Mouse (Mus musculus) brain, adult 2 months (tissue): ENCODE data around the gene Shisa6.

Experiments
- DNase-seq: peaks from one replicate; pipeline ENCODE4 v3.0.0; 2011; ENCODE audit warnings: low read depth, low spot score

Shisa6 gene

DNA sequence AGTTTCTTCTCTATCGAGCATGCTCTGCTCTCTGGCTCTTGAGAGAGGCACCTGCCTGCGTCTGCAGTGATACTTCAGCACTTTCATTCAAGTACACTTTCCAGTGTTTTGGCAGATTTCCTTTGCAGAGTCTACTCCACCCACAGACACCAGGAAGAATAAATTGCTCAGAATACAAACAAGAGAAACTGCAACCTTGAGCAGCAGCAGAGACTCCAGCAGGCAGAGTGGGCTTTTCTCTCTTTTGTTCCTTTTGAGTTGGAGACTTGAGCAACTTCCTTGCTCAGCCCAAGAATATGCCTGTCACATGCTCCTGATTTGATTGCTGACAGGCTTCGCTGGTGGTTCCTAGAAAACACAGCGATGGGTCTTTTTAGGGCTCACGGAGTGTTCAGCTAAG is 278.6 kb downstream of the Shisa6 start:
- DNase-seq = peak; percentile 65

DNA sequence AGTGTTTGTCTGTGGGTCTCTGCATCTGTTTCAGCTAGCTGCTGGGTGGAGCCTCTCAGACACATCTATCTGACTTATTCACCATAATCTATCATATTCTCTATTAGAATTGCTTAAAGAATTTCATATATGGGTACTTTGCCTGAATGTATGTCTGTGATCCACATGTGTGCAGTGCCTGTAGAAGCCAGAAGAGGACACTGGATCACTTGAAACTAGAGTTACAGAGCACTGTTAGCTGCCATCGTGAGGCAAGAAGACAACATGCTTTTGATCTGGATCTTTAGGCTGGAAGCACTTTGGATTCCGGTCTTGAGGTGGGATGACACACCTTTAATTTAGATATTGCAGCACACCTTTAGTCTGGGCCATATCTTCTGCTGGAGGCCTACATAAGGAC is 289.2 kb downstream of the Shisa6 start:
- DNase-seq = no peak

DNA sequence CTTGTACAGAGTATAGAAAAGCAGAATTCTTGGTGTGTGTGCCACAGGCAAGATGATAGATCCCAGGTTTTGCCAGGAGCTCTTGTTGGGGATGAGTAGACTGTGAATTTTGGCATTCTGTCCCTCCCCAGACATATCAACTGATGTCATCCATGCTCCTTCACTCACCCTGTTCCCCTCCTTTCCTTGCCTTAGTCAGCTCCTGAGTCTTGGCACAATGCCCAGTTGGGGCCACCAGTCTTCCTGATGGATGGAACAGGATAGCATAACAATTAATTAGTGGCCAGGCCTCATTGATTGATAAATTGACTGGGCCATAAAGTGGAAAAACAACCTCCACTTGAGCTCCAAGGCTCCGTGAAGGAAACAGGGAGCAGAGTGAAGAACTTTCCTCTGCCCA is 292.9 kb downstream of the Shisa6 start:
- no peak for DNase-seq

DNA sequence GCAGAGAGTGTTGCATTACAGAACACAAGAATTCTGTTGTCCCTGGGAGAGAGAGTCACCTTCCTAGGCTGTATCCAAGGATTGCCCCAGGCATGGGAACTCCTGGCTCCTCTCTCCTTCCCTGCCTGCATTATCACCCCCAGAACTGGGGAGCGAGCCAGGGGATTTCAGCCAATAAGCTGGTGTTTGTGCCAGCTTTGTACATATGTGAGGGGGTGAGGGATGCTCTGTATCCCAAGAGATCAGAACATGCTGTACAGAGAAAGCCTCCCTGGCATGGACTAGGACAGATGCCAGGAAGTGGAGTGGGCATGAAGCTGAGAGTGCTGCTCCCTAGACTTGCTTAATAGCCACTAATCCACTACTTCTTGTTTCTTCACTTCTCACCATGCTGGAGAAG is 303.6 kb downstream of the Shisa6 start:
- DNase-seq = peak; percentile 78

DNA sequence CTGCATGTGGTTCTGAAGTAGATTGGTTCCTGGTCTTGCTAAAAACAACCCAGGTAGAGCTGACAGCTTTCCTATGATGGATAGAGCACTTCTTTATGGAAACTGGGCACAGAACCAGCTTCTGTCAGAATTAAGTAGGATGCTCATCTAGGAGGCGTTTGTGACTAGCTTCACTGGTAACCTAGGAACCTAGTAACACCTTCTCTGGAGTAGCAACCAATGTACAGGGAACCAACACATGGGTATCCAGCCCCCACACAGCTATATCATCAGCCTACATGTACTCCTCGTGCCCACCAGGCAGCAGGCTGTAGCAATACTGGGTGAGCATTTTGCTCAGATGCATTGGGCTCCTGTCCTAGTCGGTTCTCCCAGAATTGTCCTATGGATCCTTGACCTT is 307.3 kb downstream of the Shisa6 start:
- DNase-seq = peak; percentile 76

DNA sequence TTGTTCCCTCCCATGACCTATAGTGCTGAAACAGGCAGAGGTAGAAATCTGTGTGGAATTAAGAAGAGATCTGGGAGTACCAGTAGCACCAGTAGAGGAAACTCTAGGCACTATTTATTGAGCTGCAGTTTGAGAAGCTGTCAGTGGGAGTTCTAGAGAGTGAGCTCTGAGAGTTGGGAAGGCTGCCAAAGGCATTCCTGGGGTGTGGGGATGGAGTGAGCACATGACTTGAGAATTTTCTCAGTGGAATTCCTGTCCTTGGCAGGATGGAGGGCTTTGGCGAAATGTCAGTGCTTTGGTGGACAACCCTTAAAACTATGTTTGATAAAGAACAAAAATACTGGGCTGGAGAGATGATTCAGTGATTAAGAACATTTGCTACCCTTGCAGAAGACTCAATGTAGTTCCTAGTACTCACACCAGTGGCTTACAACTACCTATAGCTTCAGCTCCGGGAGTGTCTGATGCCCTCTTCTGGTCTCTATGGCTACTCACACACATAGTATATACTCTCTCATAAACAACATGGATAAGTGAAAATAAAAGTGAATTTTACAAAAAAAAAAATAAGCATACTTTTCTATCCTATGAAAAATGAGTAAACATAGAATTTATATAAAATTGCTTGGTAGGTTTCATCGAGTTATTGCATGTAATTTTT is 337.0 kb downstream of the Shisa6 start:
- peak; percentile 63 for DNase-seq

DNA sequence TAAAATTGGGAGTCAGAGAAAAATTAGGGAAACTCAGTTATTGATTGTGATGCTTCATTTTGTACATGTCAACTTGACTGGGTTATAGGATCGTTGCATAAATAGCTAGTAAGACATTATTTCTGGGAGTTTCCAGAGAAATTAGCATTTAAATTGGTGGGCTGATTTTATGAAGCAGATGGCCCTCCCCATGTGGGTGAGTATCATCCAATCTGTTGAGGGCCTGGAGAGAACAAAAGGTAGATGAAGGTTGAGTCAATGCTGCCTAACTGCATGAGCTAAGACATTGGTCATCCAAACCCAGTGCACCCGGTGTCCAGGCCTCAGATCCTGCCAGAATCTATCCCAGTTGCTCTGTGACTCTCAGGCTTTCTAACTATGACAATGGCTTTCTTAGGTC is 337.6 kb downstream of the Shisa6 start:
- peak; percentile 14 for DNase-seq

DNA sequence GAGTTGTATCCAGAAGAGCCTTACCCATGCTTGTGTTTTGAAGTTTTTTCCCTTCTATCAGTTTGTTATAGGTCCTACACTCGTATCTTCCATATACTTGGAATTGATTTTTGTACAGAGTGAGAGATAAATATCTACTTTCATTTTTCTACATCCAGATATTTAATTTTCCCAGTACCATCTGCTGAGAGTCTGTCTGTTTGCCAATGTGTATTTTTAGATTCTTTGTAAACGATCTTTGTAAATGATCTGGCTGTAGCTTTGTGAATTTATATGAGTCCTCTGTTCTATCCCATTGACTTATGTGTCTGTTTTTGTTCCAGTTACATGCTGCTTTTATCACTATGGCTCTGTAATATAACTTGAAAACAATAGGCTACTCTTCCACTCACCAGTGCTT is 348.0 kb downstream of the Shisa6 start:
- DNase-seq = peak; percentile 27

DNA sequence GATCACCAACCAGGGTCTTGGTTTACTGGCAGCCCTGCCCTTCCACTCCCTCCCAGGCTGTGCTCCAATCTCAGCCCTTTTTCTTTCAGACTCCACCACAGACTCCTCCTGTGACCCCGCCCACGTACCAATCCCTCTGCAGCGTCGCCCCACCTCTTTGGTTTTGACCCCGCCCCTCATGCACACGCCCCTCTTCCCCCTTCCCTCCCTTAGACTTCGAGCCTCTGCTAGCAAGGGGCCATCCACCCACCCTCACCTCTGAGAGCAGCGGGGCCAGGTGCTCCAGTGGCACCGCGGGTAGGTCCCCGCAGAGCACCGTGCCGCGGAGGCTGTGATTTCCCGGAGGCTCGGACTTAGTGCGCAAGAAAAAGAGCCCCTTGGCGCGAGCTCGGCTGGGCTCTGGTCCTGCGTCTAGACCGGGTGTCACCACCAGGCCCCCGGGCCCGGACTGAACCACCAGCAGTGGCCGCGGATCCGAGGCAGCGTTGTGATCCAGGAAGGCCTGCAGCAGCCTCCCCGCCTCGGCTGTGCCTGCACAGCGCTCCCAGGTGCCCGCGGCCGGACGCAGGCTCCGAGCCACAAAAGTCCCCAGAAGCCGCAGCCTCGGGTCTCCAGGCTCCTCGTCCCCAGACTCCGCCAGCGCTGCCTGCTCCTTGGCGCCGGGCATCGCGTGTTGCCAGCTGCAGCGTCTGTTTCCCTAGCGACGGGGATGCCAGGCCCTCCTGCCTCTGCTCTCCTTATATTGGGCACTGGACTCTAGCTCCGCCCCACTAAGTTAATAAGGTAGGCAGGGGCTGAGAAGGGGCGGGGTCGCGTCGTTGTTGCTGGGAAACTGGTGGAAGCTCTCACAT is 357.7 kb downstream of the Shisa6 start, which contains the start of gene Dnah9:
TSS of gene Dnah9 (minus strand) at position 751 of the 851 bp plus-strand sequence.
- DNase-seq = peak; percentile 94

DNA sequence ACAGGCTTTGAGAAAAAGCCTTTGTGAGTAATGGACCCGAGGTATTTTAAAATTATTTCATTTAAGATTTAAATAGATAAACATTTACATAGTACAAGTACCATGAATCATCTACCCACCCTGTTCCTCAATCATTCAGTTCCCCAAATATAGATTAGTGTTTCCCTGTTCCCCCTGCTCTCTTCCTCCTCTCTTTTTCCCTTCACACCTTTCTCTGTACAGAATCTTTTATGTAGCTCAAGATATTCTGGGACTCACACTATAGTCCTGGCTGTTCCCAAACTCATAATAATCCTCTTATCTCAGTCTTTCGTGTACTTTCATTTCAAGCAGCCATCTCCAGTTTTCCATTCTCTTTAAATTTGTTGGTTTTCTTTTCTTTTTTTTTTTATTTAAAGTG is 361.7 kb downstream of the Shisa6 start:
- peak; percentile 49 for DNase-seq
